36 mouse cellular contexts compared by ENCODE assay signal in genomic region chr14:87266309-87266708, GRCm38 (mm10).
A peak's percentile ranks its signal among the peaks of the same experiment; 100 is the strongest.
DNase-seq lines count a peak whose midpoint lies in the region; ATAC-seq and TF ChIP-seq lines count a peak whose summit lies in the region.
"Had no signal": no experiment of that assay in that cellular context is flagged by ENCODE, and none has a peak within 500 bp of the region (broad histone marks: within the 10 kb centered on the region; RNA-seq: fewer than 3 reads in every experiment).

No protein-coding gene starts in this region.

- DNase-seq in forebrain, embryonic 14.5 days (ENCODE audit: low spot score) = peak; percentile 42
- DNase-seq in midbrain, postnatal 0 days (ENCODE audit: low spot score) = no peak
- peak; percentile 3 for DNase-seq in brain, adult 2 months (ENCODE audit: low read depth, low spot score)
- no peak for DNase-seq in gastrocnemius, postnatal 25 days
- no peak for DNase-seq in adrenal gland, adult (ENCODE audit: inconsistent age in 2 of 2, low spot score in 1 of 2)
- DNase-seq: adrenal gland, adult 8-10 months; cerebellum, adult 11-12 months; cerebellum, adult 9-11 months; embryo, embryonic 11 days; gastrocnemius, postnatal 14 days; heart, adult 18-20 months; heart, postnatal 4 days; kidney, adult 9 months; kidney, postnatal 10 days; liver, embryonic 13.5 days; lung, adult 18-20 months; lung, postnatal 10 days; right cerebral cortex, adult 18-20 months; right cerebral cortex, postnatal 4 days; thymus, adult 18-20 months; thymus, postnatal 25 days had no signal

- no peak overlapping the region for H3K27ac ChIP-seq in forebrain, embryonic 14.5 days (ENCODE audit: low read depth, low read length)
- no peak overlapping the region for H3K27ac ChIP-seq in forebrain, embryonic 15.5 days (replicated peaks)
- H3K27ac ChIP-seq in midbrain, embryonic 13.5 days = no peak overlapping the region
- H3K27ac ChIP-seq in midbrain, postnatal 0 days (ENCODE audit: low read depth, low read length) = no peak overlapping the region
- H3K27ac ChIP-seq: embryonic facial prominence, embryonic 13.5 days; hindbrain, embryonic 13.5 days; limb, embryonic 10.5 days; limb, embryonic 15.5 days; liver, embryonic 13.5 days; midbrain, embryonic 12.5 days; neural tube, embryonic 12.5 days; stomach, postnatal 0 days had no signal

- H3K27me3 ChIP-seq in forebrain, embryonic 14.5 days (replicated peaks; ENCODE audit: control insufficient read depth, insufficient read depth, low read length) = no peaks in the 10 kb centered on the region
- no peaks in the 10 kb centered on the region for H3K27me3 ChIP-seq in forebrain, embryonic 15.5 days
- no peaks in the 10 kb centered on the region for H3K27me3 ChIP-seq in midbrain, embryonic 13.5 days
- H3K27me3 ChIP-seq in midbrain, postnatal 0 days (ENCODE audit: insufficient read depth, low read length) = no peaks in the 10 kb centered on the region
- H3K27me3 ChIP-seq: embryonic facial prominence, embryonic 13.5 days; hindbrain, embryonic 13.5 days; limb, embryonic 15.5 days; liver, embryonic 13.5 days; midbrain, embryonic 12.5 days; neural tube, embryonic 12.5 days had no signal

- H3K9ac ChIP-seq in forebrain, embryonic 14.5 days (ENCODE audit: low read length) = no peak overlapping the region
- no peak overlapping the region for H3K9ac ChIP-seq in forebrain, embryonic 15.5 days (replicated peaks)
- H3K9ac ChIP-seq in midbrain, embryonic 13.5 days (replicated peaks) = no peak overlapping the region
- no peak overlapping the region for H3K9ac ChIP-seq in midbrain, postnatal 0 days (replicated peaks; ENCODE audit: low read length, poor library complexity, severe bottlenecking)
- H3K9ac ChIP-seq: embryonic facial prominence, embryonic 13.5 days; hindbrain, embryonic 13.5 days; limb, embryonic 15.5 days; liver, embryonic 13.5 days; midbrain, embryonic 12.5 days; neural tube, embryonic 12.5 days had no signal

- 57% methylated on average over 6 of the region's 6 CpGs for WGBS in forebrain, embryonic 14.5 days
- WGBS in forebrain, embryonic 15.5 days = 30% methylated on average over 6 of the region's 6 CpGs
- WGBS in midbrain, embryonic 13.5 days = 48% methylated on average over 6 of the region's 6 CpGs
- 40% methylated on average over 6 of the region's 6 CpGs for WGBS in midbrain, postnatal 0 days

- no peak overlapping the region for H3K4me2 ChIP-seq in forebrain, embryonic 14.5 days (ENCODE audit: low read length)
- H3K4me2 ChIP-seq in forebrain, embryonic 15.5 days (replicated peaks) = no peak overlapping the region
- no peak overlapping the region for H3K4me2 ChIP-seq in midbrain, embryonic 13.5 days (replicated peaks)
- H3K4me2 ChIP-seq in midbrain, postnatal 0 days (ENCODE audit: low read depth, low read length, poor library complexity, severe bottlenecking) = no peak overlapping the region
- H3K4me2 ChIP-seq: embryonic facial prominence, embryonic 13.5 days; heart, embryonic 11.5 days; hindbrain, embryonic 13.5 days; limb, embryonic 15.5 days; liver, embryonic 13.5 days; midbrain, embryonic 12.5 days; neural tube, embryonic 12.5 days had no signal

- H3K4me3 ChIP-seq in forebrain, embryonic 14.5 days (ENCODE audit: low read depth, low read length) = no peak overlapping the region
- H3K4me3 ChIP-seq in forebrain, embryonic 15.5 days = no peak overlapping the region
- H3K4me3 ChIP-seq in midbrain, embryonic 13.5 days (replicated peaks) = no peak overlapping the region
- H3K4me3 ChIP-seq in midbrain, postnatal 0 days (ENCODE audit: low read depth, low read length) = no peak overlapping the region
- H3K4me3 ChIP-seq: embryonic facial prominence, embryonic 13.5 days; erythroblast, embryonic 14.5 days; hindbrain, embryonic 13.5 days; limb, embryonic 10.5 days; limb, embryonic 15.5 days; liver, embryonic 13.5 days; midbrain, embryonic 12.5 days; myocyte; neural tube, embryonic 12.5 days had no signal

- no peaks in the 10 kb centered on the region for H3K9me3 ChIP-seq in forebrain, embryonic 14.5 days (replicated peaks; ENCODE audit: control insufficient read depth, low read length)
- H3K9me3 ChIP-seq in forebrain, embryonic 15.5 days = no peaks in the 10 kb centered on the region
- H3K9me3 ChIP-seq in midbrain, embryonic 13.5 days = no peaks in the 10 kb centered on the region
- no peaks in the 10 kb centered on the region for H3K9me3 ChIP-seq in midbrain, postnatal 0 days (ENCODE audit: low read length)
- H3K9me3 ChIP-seq: embryonic facial prominence, embryonic 13.5 days; hindbrain, embryonic 13.5 days; limb, embryonic 10.5 days; limb, embryonic 15.5 days; liver, embryonic 13.5 days; midbrain, embryonic 12.5 days; neural tube, embryonic 12.5 days had no signal

- TF ChIP-seq CTCF in midbrain, postnatal 0 days (IDR thresholded peaks at IDR 0.05) = no peak

- H3K36me3 ChIP-seq in forebrain, embryonic 14.5 days (ENCODE audit: control insufficient read depth, insufficient read depth, low read length) = no peaks in the 10 kb centered on the region
- H3K36me3 ChIP-seq in forebrain, embryonic 15.5 days = no peaks in the 10 kb centered on the region
- H3K36me3 ChIP-seq in midbrain, embryonic 13.5 days = no peaks in the 10 kb centered on the region
- H3K36me3 ChIP-seq in midbrain, postnatal 0 days (ENCODE audit: insufficient read depth, low read length) = no peaks in the 10 kb centered on the region
- H3K36me3 ChIP-seq: embryonic facial prominence, embryonic 13.5 days; hindbrain, embryonic 13.5 days; limb, embryonic 10.5 days; limb, embryonic 15.5 days; liver, embryonic 13.5 days; midbrain, embryonic 12.5 days; neural tube, embryonic 12.5 days had no signal

- ATAC-seq in forebrain, embryonic 14.5 days = peak; percentile 44; the same call in 1 of the 2 replicates
- ATAC-seq in forebrain, embryonic 15.5 days (replicated peaks) = no peak
- ATAC-seq in midbrain, embryonic 13.5 days = 0 out of 2 replicates have a peak, but pooled peaks have one; percentile 30
- ATAC-seq in midbrain, postnatal 0 days (ENCODE audit: low FRiP score) = no peak
- ATAC-seq: activated CD4-positive, CD25-positive, alpha-beta regulatory T cell, adult 4 months; CD4-positive, CD25-positive, alpha-beta regulatory T cell, adult 4 months; intestine, postnatal 0 days had no signal

- H3K4me1 ChIP-seq in forebrain, embryonic 14.5 days (ENCODE audit: control insufficient read depth, insufficient read depth, low read length) = no peaks in the 10 kb centered on the region
- no peaks in the 10 kb centered on the region for H3K4me1 ChIP-seq in forebrain, embryonic 15.5 days
- no peaks in the 10 kb centered on the region for H3K4me1 ChIP-seq in midbrain, embryonic 13.5 days (replicated peaks)
- no peaks in the 10 kb centered on the region for H3K4me1 ChIP-seq in midbrain, postnatal 0 days (ENCODE audit: insufficient read depth, low read length)
- H3K4me1 ChIP-seq: embryonic facial prominence, embryonic 13.5 days; limb, embryonic 15.5 days; liver, embryonic 13.5 days; midbrain, embryonic 12.5 days; neural tube, embryonic 12.5 days had no signal

Comparison
In these comparisons a context has a peak if more than half of its experiments do, and no peak if none do; other contexts are left out.
1. ATAC-seq: peak in forebrain, embryonic 14.5 days (single experiment) and midbrain, embryonic 13.5 days (single experiment); none in forebrain, embryonic 15.5 days (single experiment) and midbrain, postnatal 0 days (single experiment).
2. DNase-seq: peak in forebrain, embryonic 14.5 days (single experiment) and brain, adult 2 months (single experiment); none in midbrain, postnatal 0 days (single experiment), gastrocnemius, postnatal 25 days (single experiment) and adrenal gland, adult (0 of 2).